Mouse (Mus musculus) lung, postnatal 14 days (tissue): ENCODE measurements around the gene Smc3.
A peak's percentile ranks its signal among the peaks of the same experiment; 100 is the strongest.
"Not testable (repeated sequence)": the region's sequence is repeated elsewhere in the genome, so short reads cannot be mapped to it uniquely, and the experiment has no call there.

Experiments used
- DNase-seq: peaks from one replicate; pipeline ENCODE4 v3.0.0; 2021

Smc3 gene

DNA sequence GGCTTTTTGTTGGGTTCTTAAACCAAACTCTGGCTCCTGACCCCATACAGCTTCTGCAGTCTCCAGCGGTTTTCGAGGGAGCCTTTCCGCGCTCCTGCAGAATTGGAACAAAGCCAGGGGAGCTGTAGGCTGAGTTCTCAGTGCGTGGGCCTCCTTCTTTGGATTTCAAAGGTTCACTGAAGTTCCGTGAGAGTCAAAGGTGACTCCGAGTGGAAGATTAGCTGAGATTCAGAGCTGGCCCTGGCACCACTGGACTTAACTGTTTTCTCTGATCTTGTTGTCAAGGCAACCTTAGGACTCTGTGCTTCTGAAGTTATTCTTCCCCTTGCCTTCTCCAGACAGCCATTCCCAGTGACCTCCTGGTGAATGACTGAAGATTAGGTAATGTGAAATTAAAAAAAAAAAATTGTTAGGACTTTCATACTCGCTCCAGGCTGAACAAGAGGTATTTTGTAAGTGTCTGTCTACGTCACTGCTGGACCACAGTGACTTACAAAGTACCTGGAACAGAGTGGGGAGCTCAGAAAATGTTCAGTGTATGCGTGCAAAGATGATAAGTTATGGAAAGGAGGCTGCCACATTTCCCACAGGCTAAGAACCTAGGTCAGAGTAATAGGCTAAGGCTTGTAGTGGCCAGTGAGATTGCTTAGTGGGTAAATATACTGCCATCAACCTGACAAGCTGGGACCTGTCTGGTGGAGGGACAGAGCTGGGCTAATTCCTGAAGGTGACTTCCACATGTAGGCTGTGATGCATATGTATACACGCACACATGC is 23.0 kb upstream of the Smc3 start:
- DNase-seq, result no peak

DNA sequence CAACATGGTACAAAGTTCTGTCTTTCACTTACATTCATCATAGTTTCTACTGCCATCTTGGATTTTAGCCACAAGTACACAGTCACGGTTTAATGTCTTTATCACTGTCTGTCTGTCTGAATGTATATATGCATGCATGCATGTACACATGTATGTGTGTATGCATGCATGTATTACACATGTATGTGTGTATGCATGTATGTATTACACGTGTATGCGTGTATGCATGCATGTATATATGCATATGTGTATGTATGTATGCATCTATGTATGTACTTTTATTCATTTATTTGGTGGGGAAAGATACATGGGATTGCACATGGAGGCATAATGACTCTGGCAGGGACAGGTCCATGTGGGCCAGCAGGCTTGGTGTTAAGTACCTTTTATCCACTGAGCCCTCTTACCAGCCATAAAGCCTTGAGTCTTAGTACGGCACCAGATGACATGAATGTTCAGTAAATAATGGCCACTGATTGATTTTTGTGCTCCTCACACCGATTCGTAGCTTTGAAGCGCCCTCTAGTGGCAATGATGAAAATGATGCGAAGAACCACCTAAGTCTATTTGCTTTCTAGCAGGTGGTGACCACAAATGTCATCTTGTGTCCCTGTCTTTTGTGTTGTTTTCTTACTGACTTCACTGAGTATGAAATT is 21.5 kb upstream of the Smc3 start:
- DNase-seq, result peak; percentile 77

DNA sequence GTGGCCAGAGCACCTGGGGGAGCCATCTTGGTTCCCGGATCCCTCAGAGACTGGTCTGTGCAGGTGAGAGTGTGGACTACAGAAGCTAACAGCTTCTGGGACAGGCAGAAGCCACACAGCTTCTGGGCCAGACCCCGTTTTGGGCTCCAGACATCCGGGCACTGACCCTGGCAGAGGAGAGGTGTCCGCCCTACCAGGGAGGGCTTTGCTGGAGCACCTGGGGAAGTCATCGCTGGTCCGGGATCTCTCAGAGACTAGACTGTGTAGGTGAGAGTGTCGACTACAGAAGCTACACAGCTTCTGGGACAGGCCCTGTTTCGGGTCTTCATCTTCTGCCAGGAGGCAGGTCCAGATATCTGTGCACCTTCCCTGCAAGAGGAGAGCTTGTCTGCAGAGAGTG is 19.9 kb upstream of the Smc3 start:
- not testable (repeated sequence) for DNase-seq

DNA sequence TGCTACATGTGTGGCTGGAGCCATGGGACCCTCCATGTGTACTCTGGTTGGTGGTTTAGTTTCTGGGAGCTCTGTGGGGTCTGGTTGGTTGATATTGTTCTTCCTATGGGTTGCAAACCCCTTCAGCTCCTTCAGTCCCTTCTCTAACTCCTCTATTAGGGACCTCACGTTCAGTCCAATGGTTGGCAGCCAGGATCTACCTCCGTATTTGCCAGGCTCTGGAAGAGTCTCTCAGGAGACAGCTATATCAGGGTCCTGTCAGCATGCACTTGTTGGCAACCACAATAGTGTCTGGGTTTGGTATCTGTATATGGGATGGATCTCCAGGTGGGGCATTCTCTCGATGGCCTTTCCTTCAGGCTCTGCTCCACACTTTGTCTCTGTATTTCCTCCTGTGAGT is 12.5 kb upstream of the Smc3 start:
- not testable (repeated sequence) for DNase-seq

DNA sequence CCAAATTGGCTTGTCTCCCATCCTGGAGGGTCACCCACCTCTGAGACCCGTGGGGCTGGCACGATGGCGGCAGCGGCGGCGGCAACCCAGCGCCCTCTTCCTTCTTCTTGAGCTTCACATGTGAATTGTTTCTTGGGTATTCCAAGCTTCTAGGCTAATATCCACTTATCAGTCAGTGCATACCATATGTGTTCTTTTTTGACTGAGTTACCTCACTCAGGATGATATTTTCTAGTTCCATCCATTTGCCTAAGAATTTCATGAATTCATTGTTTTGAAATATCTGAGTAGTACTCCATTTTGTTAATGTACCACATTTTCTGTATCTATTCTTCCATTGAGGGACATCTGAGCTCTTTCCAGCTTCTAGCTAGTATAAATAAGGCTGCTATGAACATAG is 11.2 kb upstream of the Smc3 start, which contains the start of gene Nutf2-ps1:
Gene Nutf2-ps1, minus strand, starts transcription at position 101 of the 400 bp plus-strand sequence.
- not testable (repeated sequence) for DNase-seq

DNA sequence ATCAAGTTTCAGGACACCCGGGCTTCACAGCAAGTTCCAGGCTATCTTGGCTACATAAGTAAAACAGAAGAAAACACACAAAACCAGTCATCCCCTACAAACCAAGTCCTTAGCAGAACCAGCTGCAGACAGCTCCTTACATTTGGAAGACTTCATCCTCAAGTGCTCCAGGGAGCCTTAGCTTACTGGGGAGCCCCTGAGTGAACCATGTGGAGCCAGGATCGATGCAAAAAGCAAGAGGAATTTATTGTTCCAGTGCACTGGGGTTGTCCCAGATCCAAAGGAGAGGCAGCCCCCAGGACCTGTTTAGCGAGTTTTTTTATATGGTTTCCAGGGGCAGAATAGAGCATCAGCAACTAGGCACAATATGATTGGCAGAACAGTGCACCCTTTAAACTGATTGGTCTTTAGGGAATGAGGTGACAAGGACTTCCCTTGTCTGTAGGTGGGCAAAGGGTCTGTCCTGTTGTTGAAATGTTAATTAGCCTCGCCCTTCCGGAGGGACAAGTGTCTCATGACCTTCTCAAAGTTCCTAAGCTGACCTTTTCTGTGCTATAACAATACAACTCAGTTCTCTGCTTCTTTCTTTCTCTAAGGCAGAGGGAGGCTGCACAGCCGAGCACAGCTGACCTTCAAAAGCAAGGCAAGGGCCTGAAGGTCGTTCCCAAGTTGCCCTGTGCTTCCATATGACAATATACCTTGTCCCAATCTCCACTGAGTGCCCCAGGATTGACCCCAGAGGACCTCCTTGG is 3.3 kb upstream of the Smc3 start:
- no peak for DNase-seq

DNA sequence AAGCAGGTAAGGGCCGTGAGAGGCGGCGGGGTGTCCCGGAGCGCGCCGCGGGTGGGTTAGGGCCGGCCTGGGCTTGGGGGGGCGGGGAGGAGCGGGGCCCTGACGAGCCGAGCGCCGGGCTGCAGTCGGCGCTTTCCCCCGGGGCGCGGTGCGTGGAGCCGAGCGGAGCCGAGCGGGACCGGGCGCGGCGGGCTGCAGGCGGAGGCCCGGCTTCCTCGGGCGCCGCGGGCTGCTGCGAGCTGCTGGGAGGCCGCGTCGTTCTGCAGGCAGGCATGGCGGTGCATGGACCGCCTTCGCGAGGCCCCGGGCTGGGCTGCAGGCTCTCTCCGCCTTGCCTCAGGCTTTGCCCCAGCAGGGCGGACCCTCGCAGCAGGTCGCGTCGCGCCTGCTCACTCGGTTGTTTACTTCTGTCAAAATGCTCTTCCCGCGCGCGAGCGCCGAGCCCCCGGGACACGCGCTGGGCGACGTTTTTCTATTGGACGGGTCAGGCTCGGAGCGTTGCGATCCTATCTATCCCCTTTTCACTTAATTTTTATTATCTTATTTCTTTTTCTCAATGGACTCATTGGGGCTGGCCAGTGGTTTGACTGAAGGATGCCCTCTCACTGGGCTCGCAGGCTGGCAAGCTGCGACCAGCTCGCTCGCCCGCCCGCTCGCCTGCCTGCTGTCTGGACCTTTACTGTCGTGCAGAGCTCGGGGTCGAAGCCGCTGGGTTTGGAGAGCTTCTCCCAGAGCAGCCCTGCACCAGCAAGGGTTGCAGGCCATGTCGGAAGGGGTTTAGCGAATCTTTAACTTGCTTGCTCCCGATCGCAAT is 558 bp downstream of the Smc3 start:
- DNase-seq, result peak; percentile 70

DNA sequence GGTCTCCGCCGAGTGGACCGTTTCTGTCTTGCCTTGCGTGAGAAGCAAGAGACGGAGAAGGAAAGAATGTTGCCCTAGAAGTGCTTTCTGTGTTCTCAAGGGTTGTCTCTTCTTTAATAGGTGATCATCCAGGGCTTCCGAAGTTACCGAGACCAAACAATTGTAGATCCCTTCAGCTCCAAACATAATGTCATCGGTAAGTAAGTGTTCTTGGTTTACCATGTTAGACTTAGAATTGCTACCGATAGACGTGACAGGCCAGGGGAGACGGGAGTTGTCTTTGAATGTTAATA is 1.1 kb downstream of the Smc3 start:
- DNase-seq, result no peak

DNA sequence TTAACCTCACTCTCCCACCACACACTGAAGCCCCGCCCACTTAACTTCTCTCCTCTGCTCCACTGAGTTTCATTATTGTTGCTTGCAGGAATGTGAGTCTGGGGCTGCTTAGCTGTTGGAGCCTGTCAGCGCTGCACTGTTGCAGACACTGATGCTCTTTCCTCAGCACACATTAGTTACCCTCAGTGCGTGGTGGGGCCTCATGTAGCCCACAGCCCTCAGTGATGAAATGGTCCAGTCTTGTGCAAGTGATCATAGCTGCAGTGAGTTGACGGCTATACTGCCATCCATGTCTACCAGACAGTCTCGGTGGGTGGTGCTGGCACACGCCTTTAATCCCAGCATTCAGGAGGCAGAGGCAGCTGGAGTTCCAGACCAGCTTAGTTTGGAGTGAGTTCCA is 8.7 kb downstream of the Smc3 start:
- DNase-seq, result no peak

DNA sequence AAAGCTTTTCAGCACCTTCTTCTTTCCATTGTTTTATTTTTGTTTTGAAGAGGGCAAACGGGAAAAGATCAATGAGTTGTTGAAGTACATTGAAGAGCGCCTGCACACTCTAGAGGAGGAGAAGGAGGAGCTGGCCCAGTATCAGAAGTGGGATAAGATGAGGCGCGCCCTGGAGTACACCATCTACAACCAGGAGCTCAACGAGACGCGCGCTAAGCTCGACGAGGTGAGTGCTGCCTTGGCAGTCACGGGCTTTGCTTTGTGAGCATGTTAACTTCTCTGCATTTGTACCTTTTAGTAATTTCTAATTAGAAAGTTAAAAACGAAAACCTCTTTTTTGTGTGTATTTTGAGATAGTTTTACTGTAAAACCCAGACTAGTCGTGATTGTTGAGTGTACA is 21.5 kb downstream of the Smc3 start:
- DNase-seq, result no peak

DNA sequence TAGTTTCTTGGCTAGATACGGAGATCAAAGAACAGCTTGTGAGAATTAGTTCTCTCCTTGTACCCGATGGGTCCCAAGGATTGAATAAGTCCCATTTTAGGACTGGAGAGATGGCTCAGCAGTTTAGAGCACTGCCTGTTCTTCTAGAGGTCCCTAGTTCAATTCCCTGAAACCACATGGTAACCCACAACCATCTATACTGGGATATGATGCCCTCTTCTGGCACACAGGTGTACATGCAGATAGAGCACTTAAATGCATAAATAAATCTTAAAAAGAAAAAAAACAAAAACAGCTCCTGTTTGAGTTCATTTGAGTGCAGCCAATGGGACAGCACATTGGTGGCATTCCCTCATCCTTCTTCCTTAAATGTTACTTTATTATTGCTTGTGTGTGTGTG is 37.8 kb downstream of the Smc3 start:
- no peak for DNase-seq

DNA sequence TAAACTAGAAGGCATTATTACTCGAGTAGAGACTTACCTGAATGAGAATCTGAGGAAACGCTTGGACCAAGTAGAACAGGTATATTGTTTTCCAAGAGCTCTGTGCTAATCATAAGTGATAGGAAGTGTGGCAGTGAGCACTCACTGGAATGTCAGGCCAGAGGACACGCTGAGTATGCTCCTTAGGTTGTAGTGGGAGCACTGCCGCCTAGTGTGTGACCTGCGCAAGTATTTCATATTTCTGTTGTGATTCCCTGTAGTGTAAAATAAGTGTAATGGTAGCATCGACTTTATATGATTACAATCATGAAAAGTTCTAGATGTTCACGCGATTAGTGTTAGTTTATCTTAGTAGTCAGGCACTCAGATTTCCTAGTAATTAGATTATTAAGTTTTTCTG is 38.5 kb downstream of the Smc3 start:
- no peak for DNase-seq

DNA sequence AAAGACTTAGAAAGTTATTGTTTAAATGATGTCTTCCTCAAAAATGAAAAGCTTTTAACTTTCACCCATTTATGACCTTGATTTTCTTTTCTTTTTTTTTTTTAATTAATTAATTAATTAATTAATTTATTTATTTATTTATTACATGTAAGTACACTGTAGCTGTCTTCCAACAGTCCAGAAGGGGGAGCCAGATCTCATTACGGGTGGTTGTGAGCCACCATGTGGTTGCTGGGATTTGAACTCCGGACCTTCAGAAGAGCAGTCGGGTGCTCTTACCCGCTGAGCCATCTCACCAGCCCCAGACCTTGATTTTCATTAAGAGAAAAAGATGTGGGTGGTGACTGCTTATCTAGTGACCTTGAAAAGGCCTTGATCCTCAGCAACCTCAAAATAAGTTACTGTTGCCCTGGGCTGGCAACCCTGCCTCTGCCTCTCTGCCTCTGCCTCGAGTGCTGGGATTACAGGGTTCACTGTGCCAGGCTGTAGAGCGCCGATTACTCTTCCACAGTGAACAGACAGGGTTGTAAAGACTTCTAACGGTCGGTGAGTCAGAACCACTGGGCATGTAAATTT is 43.9 kb downstream of the Smc3 start:
- no peak for DNase-seq

DNA sequence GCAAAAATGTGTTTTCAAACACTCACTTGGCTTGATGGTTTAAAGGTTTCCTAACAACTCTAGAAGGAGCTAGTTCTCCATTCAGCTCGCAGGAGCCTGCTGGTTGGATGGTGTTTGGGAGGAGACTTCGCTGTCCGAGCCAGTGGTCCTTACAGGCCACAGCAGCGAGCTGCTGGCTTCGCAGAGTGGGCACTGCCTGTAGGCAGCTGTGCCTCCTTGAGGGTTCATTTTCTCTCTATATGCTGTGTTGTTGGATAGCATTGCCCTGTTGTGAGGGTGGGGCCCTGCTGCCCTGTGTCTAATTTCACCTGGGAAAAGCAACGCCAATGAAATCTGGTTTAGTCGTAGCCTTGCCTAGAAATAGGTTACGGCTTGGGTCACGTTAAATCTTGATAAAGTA is 47.1 kb downstream of the Smc3 start:
- DNase-seq, result no peak

DNA sequence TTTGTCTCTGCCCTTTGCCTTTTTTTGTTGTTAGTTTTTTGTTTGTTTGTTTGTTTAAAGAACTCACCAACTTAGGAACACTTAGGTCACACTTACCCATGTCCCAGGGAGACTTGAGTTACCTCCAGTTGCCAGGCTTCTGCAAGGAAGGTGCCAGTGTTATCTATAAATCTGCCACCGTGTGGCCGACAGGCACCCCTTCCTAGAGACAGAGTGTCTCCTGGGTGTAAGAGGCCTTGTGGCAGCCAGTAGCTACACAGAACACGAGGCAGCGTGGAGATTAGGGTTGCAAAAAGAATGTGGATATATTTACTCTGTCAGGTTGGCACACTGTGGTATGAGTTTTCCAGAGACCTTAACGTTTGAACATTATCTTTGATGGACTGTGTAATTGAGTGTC is 47.9 kb downstream of the Smc3 start:
- DNase-seq, result no peak

DNA sequence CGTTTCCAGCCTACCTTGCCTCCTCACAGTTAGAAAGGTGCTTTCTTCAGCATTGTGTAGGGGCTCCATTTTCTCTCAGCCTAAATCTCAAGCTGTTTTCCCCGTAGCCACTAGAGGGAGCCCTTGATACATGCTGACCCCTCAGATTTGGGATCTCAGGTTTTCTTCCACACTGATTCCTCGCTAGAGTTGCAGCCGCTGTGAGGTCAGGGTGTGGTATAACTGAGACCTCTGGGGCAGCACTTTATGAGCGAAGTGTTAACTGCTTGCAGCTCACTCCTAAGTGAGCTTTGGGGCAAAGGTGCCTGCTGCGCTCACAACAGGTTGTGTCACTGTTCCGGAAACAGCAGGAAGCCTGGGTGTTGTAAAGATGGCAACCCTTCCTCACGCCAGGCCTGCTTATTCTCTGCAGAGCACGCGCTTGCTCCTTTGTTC is 48.6 kb downstream of the Smc3 start:
- peak; percentile 76 for DNase-seq

DNA sequence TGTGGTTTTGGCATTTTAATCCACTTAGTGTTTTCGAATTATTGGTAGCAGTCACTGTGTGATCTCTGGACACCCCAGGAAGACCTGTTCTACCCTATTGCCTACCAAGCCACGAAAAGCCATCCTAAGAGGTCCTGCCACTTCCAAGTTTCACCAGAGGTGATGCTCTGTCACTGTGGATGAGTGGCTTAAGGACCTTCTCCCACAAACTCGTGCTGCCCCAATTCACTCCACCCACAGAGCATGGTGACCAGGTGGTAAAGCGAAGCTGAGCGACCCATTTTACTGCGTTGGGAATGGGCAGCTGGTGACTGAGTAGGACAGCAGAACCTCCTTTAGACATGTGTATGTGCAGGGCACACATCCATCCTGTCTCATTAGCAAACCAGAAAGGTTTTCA is 49.2 kb downstream of the Smc3 start:
- DNase-seq, result no peak

DNA sequence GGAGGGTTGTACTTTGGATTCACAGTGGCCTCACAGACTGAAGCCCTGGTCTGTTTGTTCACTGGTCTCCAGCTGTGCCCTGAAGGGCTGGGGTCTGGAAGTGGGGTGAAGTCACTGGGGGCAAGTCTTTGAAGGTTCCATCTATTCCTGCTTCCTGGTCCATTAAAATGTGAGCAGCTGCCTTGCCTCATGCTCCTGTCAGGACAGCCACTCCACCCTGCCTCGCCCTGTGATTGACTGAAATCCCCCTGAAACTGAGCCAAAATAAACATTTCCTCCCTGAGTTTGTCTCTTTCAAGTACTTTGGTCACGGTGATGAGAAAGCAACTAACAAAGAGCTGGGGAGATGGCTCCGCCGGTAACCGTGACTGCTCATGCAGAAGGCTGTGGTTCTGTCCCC is 49.6 kb downstream of the Smc3 start:
- DNase-seq, result no peak

DNA sequence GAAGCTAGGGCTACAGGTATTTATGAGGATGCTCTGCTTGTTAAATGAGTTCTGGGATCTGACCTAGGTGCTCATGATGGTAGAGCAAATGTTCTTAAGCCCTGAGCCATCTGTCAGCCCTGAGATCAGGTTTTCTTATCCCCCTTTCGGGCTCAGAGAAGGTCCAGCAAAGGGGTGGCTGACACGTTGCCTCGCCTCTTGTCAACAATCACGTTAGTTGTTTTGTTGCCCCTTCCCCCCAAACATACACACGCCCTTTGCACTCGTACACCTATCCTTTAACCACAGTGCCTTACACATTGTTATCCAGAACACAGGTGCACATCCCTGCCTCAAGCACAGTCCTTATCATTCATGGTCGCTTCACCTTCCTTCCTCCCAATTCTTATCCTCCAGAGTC is 50.7 kb downstream of the Smc3 start:
- DNase-seq, result no peak

DNA sequence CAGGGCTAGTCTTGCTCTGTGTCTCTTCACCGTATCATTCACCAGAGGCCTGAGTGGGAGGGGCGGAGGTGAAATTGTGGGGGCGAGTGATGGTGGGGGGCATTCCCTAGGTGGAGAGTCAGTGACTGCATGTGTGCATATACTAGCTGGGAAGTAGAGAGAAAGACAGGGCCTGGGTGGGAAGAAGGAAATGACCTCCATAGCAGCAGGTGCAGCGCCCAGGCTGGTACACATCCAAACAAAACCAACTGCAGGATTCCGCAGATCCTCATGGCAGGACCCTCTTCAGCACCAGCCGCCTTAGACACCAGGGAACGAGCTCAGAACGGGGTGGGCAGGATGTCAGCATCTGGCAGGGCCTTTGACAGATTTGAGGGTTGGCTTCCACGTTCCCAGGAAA is 52.1 kb downstream of the Smc3 start:
- DNase-seq, result no peak

DNA sequence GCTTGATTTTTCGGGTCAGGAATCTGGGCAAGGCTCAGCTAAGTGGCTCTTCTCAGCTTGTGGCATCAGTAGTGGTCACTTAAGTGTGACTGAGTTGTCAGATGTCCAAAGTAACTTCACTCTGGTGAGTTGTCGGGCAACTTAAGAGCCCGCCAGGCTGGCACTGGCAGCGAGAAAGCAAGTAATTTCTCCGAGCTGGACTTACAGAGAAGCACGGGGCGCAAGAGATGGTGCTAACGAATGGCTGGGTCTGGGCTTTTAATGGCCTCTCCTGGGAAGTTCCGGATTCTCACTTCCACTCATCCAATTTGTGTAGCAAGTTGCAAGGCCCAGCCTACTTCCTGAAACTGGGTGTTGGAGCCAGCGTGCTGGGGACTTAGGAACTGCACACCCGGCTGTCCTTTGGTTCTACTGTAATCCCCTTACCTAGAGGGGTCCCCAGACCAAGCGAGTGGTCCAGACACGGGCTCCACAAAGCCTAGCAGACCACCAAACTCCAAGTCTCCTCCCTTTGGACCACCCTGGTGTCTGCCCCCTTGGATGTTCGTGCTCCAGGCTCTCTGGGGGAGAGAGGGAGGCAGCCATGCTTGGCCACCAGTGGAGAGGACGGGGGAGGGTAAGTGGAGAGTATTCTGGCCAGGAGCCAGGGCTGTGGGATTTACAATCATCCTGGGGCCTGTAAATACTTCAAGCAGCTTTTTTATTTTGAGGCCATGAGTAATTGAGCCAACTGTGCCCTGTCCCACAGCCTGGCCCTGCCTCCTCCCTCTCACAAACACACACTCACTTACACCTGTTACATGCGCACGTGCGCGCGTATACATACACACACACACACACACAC is 53.6 kb downstream of the Smc3 start:
- peak; percentile 62 for DNase-seq

DNA sequence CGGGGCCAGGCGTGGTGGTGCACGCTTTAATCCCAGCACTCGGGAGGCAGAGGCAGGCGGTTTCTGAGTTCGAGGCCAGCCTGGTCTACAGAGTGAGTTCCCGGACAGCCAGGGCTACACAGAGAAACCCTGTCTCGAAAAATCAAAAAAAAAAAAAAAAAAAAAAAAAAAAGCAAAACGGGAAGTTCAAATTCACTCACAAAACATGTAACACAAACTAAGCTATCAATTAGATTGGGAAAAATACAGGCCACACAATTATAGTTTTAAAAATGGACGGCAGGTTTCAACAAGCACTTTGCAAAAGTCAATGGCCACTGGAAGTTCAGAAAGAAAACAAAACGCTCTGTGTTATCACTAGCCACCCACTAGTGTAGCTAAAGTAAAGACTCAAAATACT is 56.2 kb downstream of the Smc3 start:
- not testable (repeated sequence) for DNase-seq
